In genomic region chr11:103362521-103363181, GRCm38 (mm10) we compare ENCODE assay signal across 8 mouse cellular contexts. TPM values are rescaled to one million over a fixed set of nuclear protein-coding genes. Genes with fewer than 3 reads are reported as not detected.
A peak's percentile ranks its signal among the peaks of the same experiment; 100 is the strongest.
DNase-seq lines count a peak whose midpoint lies in the region; ATAC-seq and TF ChIP-seq lines count a peak whose summit lies in the region.

No protein-coding gene starts in this region.

- ATAC-seq in heart, embryonic 13.5 days (ENCODE audit: extremely low read depth, insufficient number of reproducible peaks, low FRiP score, low TSS enrichment), result no peak
- ATAC-seq in liver, embryonic 12.5 days, result no peak
- no peak for ATAC-seq in megakaryocyte-erythroid progenitor cell, adult 5-6 weeks (replicated peaks; ENCODE audit: low FRiP score, low TSS enrichment, poor library complexity, severe bottlenecking)

- peak overlapping the region; percentile 83 for H3K9ac ChIP-seq in heart, adult 2 months (ENCODE audit: low read depth, low read length)
- peak overlapping the region; percentile 78 for H3K9ac ChIP-seq in heart, embryonic 13.5 days
- H3K9ac ChIP-seq in liver, embryonic 12.5 days, result peak overlapping the region; percentile 43; the same call in 1 of the 2 replicates

- no peak for TF ChIP-seq EP300 in heart, adult 2 months (IDR thresholded peaks at IDR 0.05; ENCODE audit: insufficient read depth, low read depth, low read length)

- intact Hi-C loops in heart, adult 2 months (cut with DNase I), result loop anchor here (1.0 kb wide), 2 partner anchors 9 to 20 kb away; no protein-coding TSS in a partner anchor

- H3K27ac ChIP-seq in heart, adult 2 months, result peak overlapping the region; percentile 92
- H3K27ac ChIP-seq in heart, embryonic 13.5 days (replicated peaks), result peak overlapping the region; percentile 77
- peak overlapping the region; percentile 57; the same call in 1 of the 2 replicates for H3K27ac ChIP-seq in liver, embryonic 12.5 days

- H3K4me1 ChIP-seq in heart, adult 2 months (ENCODE audit: control insufficient read depth, insufficient read depth, low read length), result peaks cover 6% of the 10 kb centered on the region
- H3K4me1 ChIP-seq in heart, embryonic 13.5 days, result peaks cover 49% of the 10 kb centered on the region
- H3K4me1 ChIP-seq in liver, embryonic 12.5 days, result peaks cover 48% of the 10 kb centered on the region

- no peaks in the 10 kb centered on the region for H3K9me3 ChIP-seq in heart, embryonic 13.5 days
- no peaks in the 10 kb centered on the region for H3K9me3 ChIP-seq in liver, embryonic 12.5 days (replicated peaks)

- DNase-seq in heart, adult 2 months, result no peak
- no peak for DNase-seq in heart, adult 8-10 months (ENCODE audit: low spot score)
- DNase-seq in NIH3T3 (ENCODE audit: low read depth), result peak; percentile 37
- peak; percentile 27 for DNase-seq in retina, embryonic 14.5 days (ENCODE audit: low spot score)
- no peak for DNase-seq in thymus, postnatal 4 days

- H3K4me2 ChIP-seq in heart, embryonic 13.5 days, result peak overlapping the region; percentile 84
- H3K4me2 ChIP-seq in liver, embryonic 12.5 days, result peak overlapping the region; percentile 84

- H3K36me3 ChIP-seq in heart, adult 2 months (ENCODE audit: control insufficient read depth, insufficient read depth, low read length), result no peaks in the 10 kb centered on the region
- peaks cover 23% of the 10 kb centered on the region for H3K36me3 ChIP-seq in heart, embryonic 13.5 days
- peaks cover 21% of the 10 kb centered on the region for H3K36me3 ChIP-seq in liver, embryonic 12.5 days

- no peaks in the 10 kb centered on the region for H3K79me2 ChIP-seq in heart, adult 2 months (replicated peaks; ENCODE audit: control insufficient read depth, insufficient read depth, low read length)

- TF ChIP-seq CTCF in heart, adult 2 months (IDR thresholded peaks at IDR 0.05), result no peak

- no peak for TF ChIP-seq POLR2A in heart, adult 2 months (IDR thresholded peaks at IDR 0.05; ENCODE audit: insufficient read depth, low read depth, low read length)

- peak overlapping the region; percentile 65 for H3K4me3 ChIP-seq in heart, adult 2 months
- peak overlapping the region; percentile 62 for H3K4me3 ChIP-seq in heart, embryonic 13.5 days
- H3K4me3 ChIP-seq in liver, embryonic 12.5 days, result peak overlapping the region; percentile 59

- 2% methylated on average over 33 of the region's 33 CpGs for WGBS in heart, adult 2 months
- WGBS in heart, embryonic 13.5 days, result under 1% methylated on average over 33 of the region's 33 CpGs
- WGBS in liver, embryonic 12.5 days (ENCODE audit: insufficient replicate concordance), result under 1% methylated on average over 32 of the region's 33 CpGs

- H3K27me3 ChIP-seq in heart, adult 2 months (ENCODE audit: control insufficient read depth, insufficient read depth, low read length), result no peaks in the 10 kb centered on the region
- peaks cover 84% of the 10 kb centered on the region for H3K27me3 ChIP-seq in heart, embryonic 13.5 days (replicated peaks)
- H3K27me3 ChIP-seq in liver, embryonic 12.5 days (replicated peaks), result peaks cover 85% of the 10 kb centered on the region

RNA-seq across cellular contexts. Expression of gene Arhgap27, which starts 0.8 kb away (rescaled TPM):
- 10 to 100 TPM; 14.1 to 22.9 TPM for total RNA-seq in heart, adult 2 months (2021)
- 15.0 and 18.5 TPM in 2 replicates for polyA plus RNA-seq in heart, adult 2 months (2012; rRNA removed)
- total RNA-seq in heart, adult 8-10 months (2022), result 10 to 100 TPM; 11.9 to 20.4 (median 13.3) TPM
- polyA plus RNA-seq in heart, embryonic 13.5 days (2015; fragmentation: Nextera tagmentation; extraction: Ambion mirVana), result 5.6 and 5.8 TPM in 2 replicates
- polyA plus RNA-seq in liver, embryonic 12.5 days (2016; fragmentation: Nextera tagmentation; extraction: Ambion mirVana), result 2.7 and 4.0 TPM in 2 replicates
- total RNA-seq in megakaryocyte-erythroid progenitor cell, adult 5-6 weeks (2014; fragmentation: Nextera tagmentation), result 1.4 and 3.3 TPM in 2 replicates
- total RNA-seq in megakaryocyte-erythroid progenitor cell, adult 5-6 weeks (2017), result 2.1 and 11.1 TPM in 2 replicates

RNA-seq across cellular contexts. Expression of gene Plekhm1, which starts 49.8 kb away (rescaled TPM):
- total RNA-seq in heart, adult 2 months (2021), result 10 to 100 TPM; 10.6 to 11.9 TPM
- 10.2 and 12.2 TPM in 2 replicates for polyA plus RNA-seq in heart, adult 2 months (2012; rRNA removed)
- total RNA-seq in heart, adult 8-10 months (2022), result 10 to 100 TPM; 11.0 to 12.5 (median 11.6) TPM
- polyA plus RNA-seq in heart, embryonic 13.5 days (2015; fragmentation: Nextera tagmentation; extraction: Ambion mirVana), result 4.8 and 5.3 TPM in 2 replicates
- 5.2 and 5.3 TPM in 2 replicates for polyA plus RNA-seq in liver, embryonic 12.5 days (2016; fragmentation: Nextera tagmentation; extraction: Ambion mirVana)
- total RNA-seq in megakaryocyte-erythroid progenitor cell, adult 5-6 weeks (2014; fragmentation: Nextera tagmentation), result 12.5 and 16.3 TPM in 2 replicates
- total RNA-seq in megakaryocyte-erythroid progenitor cell, adult 5-6 weeks (2017), result 2.2 and 2.7 TPM in 2 replicates

Comparison
In these comparisons a context has a peak if more than half of its experiments do, and no peak if none do; other contexts are left out.
1. DNase-seq: peak in NIH3T3 (single experiment) and retina, embryonic 14.5 days (single experiment); none in heart, adult 2 months (0 of 2), heart, adult 8-10 months (single experiment) and thymus, postnatal 4 days (single experiment).
2. Peak in every context shown above with its lines, with median percentiles within 50 percentile points of each other: H3K27ac ChIP-seq, H3K4me3 ChIP-seq and H3K9ac ChIP-seq.